Mouse (Mus musculus) C3H10T1/2 (cell line): ENCODE measurements around the gene Gm11564. TPM values are rescaled to one million over a fixed set of nuclear protein-coding genes. Genes with fewer than 3 reads are reported as not detected.

Experiments
- polyA plus RNA-seq, 2 experiments: library from polyadenylated mRNA; unstranded; fragments of >200 nt; fragmentation: generic; extraction: Trizol; gene quantifications; one replicate each; pipeline ENCODE4 v1.2.1; 2012; ENCODE audit warnings: missing spikeins in 2 of 2

The Gm11564 gene
- polyA plus RNA-seq, result not detected

DNA sequence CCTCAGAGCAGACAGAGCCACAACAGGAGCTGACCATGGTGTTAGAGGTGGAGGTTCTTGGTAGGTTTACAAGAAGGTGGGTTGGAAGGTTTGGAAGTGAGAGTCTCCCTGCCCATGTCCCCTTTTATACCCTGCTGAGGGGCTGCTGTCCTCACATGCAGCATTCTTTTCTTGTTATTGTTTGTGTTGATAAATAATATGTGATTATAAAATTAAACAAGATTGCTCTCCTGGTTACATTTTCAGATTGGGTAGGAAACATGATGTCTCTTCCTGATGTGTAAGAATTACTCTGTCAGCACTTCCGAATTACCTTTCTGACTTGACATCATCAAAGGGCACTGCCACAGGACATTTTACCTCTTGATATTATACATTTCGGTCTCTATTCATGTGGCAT is at the start of gene Gm11564:
Gene Gm11564 (minus strand): TSS at position 101 of the 400 bp plus-strand sequence.

DNA sequence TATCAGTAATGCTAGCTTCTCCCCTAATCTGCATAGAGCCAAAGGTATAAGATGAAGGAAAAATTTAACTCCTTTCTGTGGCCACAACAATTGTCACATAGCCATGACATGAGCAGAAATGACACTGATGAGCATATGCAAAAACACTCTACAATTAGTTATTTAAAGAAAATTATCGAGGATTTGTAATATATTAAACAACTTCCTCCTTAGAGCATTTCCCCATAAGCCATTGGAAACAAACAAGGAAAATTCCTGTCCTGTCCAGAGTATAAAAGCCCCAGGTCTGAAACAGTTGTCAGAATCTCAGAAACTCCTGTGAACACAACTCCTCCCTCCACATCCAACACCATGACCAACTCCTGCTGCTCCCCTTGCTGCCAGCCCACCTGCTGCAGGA is 48.7 kb upstream of the Gm11564 start, which contains the start of gene Gm11559:
Gene Gm11559 (plus strand): TSS at position 301 of the 400 bp plus-strand sequence.

DNA sequence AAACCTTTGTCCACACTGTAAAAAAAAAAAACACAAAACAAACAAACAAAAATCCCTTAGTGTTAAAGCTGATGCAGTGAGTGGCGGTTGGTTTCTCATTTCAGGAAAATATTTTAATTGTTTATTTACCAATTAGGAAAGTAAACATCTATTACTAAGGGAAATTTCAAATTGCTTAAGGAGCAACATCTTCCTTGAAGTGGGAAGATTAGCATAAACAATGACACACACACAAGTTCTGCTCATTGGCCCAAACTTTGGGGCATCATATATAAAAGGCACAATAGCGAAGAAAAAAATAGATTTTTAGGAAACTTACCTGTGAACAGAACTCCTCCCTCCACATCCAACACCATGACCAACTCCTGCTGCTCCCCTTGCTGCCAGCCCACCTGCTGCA is 42.2 kb upstream of the Gm11564 start, which contains the start of gene Gm11568:
Gene Gm11568 (plus strand): TSS at position 301 of the 400 bp plus-strand sequence.

GRCm38 (mm10) chr11:99851508-99851907 is 36.0 kb upstream of the Gm11564 start, which contains the start of gene Krtap4-16:
Krtap4-16 (minus strand) TSS chr11:99851608.

DNA sequence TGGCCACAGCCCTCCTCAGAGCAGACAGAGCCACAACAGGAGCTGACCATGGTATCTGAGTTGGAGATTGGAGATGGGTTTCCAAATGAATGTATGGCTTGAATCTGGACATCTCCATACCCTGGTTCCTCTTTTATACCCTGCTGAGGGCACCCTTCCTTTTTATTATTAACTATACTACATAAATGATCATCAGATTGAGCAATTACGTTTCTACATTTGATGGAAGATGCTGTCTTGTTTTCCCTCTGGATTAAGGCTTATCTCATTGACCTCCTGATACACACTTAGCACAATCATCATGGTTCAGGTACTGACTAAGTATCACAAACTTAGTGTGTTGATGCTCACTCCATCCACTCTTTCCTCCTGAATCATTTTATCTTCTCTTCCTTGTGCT is 22.5 kb upstream of the Gm11564 start, which contains the start of gene 2300003K06Rik:
Gene 2300003K06Rik (minus strand): TSS at position 101 of the 400 bp plus-strand sequence.

DNA sequence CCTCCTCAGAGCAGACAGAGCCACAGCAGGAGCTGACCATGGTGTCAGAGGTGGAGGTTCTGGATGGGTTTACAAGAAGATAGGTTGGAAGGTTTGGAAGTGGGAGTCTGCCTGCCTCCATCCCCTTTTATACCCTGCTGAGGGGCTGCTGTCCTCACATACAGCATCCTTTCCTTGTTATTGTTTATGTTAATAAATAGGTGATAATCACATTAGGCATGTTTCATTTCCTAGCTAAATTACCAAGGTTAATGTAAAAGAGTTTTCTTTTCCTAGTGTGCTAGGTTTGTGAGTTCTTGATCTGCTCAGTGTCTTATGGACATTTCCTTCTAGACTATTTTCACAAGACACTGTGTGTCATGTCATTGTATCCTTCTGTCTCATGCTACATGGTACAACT is 5.7 kb downstream of the Gm11564 start, which contains the start of gene Krtap4-13:
Gene Krtap4-13 (minus strand): TSS at position 101 of the 400 bp plus-strand sequence.

DNA sequence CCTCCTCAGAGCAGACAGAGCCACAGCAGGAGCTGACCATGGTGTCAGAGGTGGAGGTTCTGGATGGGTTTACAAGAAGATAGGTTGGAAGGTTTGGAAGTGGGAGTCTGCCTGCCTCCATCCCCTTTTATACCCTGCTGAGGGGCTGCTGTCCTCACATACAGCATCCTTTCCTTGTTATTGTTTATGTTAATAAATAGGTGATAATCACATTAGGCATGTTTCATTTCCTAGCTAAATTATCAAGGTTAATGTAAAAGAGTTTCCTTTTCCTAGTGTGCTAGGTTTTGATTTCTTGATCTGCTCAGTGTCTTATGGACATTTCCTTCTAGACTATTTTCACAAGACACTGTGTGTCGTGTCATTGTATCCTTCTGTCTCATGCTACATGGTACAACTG is 11.1 kb downstream of the Gm11564 start, which contains the start of gene Gm11554:
Gene Gm11554 (minus strand): TSS at position 101 of the 400 bp plus-strand sequence.

GRCm38 (mm10) chr11:99798832-99799231 is 16.6 kb downstream of the Gm11564 start, which contains the start of gene Gm11569:
Gm11569 (minus strand) TSS chr11:99798932.

DNA sequence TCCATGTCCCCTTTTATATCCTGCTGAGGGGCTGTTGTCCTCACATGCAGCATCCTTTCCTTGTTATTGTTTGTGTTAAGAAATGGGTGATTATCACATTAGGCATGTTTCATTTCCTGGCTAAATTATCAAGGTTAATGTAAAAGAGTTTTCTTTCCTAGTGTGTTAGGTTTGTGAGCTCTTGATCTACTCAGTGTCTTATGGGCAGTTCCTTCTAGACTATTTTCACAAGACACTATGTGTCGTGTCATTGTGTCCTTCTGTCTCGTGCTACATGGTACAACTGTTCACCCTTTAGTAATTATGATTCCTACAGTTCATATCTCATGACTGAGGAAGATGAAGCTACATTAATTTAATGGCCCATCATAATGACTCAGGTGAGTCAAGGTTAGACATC is 22.1 kb downstream of the Gm11564 start, which contains the start of gene Gm11596:
Gene Gm11596 (minus strand): TSS at position 101 of the 400 bp plus-strand sequence.

GRCm38 (mm10) chr11:99784900-99785299 is 30.6 kb downstream of the Gm11564 start, which contains the start of gene Krtap4-9:
Krtap4-9 (plus strand) TSS chr11:99785200.

DNA sequence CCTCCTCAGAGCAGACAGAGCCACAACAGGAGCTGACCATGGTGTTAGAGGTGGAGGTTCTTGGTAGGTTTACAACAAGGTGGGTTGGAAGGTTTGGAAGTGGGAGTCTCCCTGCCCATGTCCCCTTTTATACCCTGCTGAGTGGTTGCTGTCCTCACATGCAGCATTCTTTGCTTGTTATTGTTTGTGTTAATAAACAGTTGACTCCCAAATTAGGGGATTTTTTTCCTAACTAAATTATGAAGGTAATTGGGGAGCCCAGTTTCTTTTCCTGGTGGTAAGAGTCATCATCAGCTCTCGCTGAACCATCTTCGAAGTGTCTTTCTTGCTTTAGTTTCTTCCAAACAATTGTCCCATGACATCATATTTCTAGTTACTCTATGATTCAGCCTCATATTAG is 34.9 kb downstream of the Gm11564 start, which contains the start of gene Krtap4-8:
Gene Krtap4-8 (minus strand): TSS at position 101 of the 400 bp plus-strand sequence.

DNA sequence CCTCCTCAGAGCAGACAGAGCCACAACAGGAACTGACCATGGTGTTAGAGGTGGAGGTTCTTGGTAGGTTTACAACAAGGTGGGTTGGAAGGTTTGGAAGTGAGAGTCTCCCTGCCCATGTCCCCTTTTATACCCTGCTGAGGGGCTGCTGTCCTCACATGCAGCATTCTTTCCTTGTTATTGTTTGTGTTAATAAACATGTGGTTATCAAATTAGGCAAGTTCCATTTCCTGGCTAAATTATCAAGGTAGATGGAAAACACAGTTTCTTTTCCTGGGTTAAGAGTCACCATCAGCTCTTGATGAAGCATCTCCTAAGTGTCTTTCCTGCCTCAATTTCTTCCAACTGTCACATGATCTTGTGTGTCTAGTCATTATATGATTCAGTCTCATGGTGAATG is 42.7 kb downstream of the Gm11564 start, which contains the start of gene Gm11595:
Gene Gm11595 (minus strand): TSS at position 101 of the 400 bp plus-strand sequence.

Other genes starting within 250 kb of the Gm11564 start
- not detected for gene Krtap3-1, start 249.0 kb downstream of the Gm11564 start, polyA plus RNA-seq
- gene Krtap1-5, start 234.7 kb downstream of the Gm11564 start, polyA plus RNA-seq, result under 1 TPM in 1 of 2 experiments, not detected in 1; 0.06 TPM
- not detected for gene Krtap1-4, start 232.0 kb downstream of the Gm11564 start, polyA plus RNA-seq
- gene Krtap1-3, start 224.3 kb downstream of the Gm11564 start, polyA plus RNA-seq, result not detected
- not detected for gene Krtap9-3, start 217.6 kb downstream of the Gm11564 start, polyA plus RNA-seq
- not detected for gene Gm11938, start 212.4 kb downstream of the Gm11564 start, polyA plus RNA-seq
- not detected for gene Gm11937, start 205.5 kb downstream of the Gm11564 start, polyA plus RNA-seq
- gene Krtap2-4, start 200.8 kb downstream of the Gm11564 start, polyA plus RNA-seq, result not detected
- gene Gm11562, start 195.2 kb downstream of the Gm11564 start, polyA plus RNA-seq, result not detected
- gene Krtap4-1, start 187.4 kb downstream of the Gm11564 start, polyA plus RNA-seq, result not detected
- gene Krtap4-2, start 180.6 kb downstream of the Gm11564 start, polyA plus RNA-seq, result not detected
- not detected for gene Krtap4-7, start 171.6 kb downstream of the Gm11564 start, polyA plus RNA-seq
- gene Gm11555, start 165.4 kb downstream of the Gm11564 start, polyA plus RNA-seq, result not detected
- not detected for gene Gm11563, start 156.7 kb downstream of the Gm11564 start, polyA plus RNA-seq
- not detected for gene Krtap4-6, start 149.7 kb downstream of the Gm11564 start, polyA plus RNA-seq
- gene Gm14190, start 124.9 kb downstream of the Gm11564 start, polyA plus RNA-seq, result not detected
- not detected for gene Gm14180, start 81.4 kb downstream of the Gm11564 start, polyA plus RNA-seq
- gene Gm11595, start 42.8 kb downstream of the Gm11564 start, polyA plus RNA-seq, result not detected
- gene Krtap4-8, start 35.0 kb downstream of the Gm11564 start, polyA plus RNA-seq, result not detected
- not detected for gene Krtap4-9, start 30.5 kb downstream of the Gm11564 start, polyA plus RNA-seq
- not detected for gene Gm11596, start 22.2 kb downstream of the Gm11564 start, polyA plus RNA-seq
- not detected for gene Gm11569, start 16.7 kb downstream of the Gm11564 start, polyA plus RNA-seq
- not detected for gene Gm11554, start 11.2 kb downstream of the Gm11564 start, polyA plus RNA-seq
- gene Krtap4-13, start 5.8 kb downstream of the Gm11564 start, polyA plus RNA-seq, result not detected
- not detected for gene 2300003K06Rik, start 22.4 kb upstream of the Gm11564 start, polyA plus RNA-seq
- gene Krtap4-16, start 35.9 kb upstream of the Gm11564 start, polyA plus RNA-seq, result not detected
- not detected for gene Gm11568, start 42.3 kb upstream of the Gm11564 start, polyA plus RNA-seq
- gene Gm11559, start 48.8 kb upstream of the Gm11564 start, polyA plus RNA-seq, result not detected
- not detected for gene Krtap9-1, start 57.7 kb upstream of the Gm11564 start, polyA plus RNA-seq
- not detected for gene Gm11567, start 63.5 kb upstream of the Gm11564 start, polyA plus RNA-seq
- gene Krtap31-1, start 92.3 kb upstream of the Gm11564 start, polyA plus RNA-seq, result not detected
- gene Gm11565, start 99.1 kb upstream of the Gm11564 start, polyA plus RNA-seq, result not detected
- gene Krtap31-2, start 120.6 kb upstream of the Gm11564 start, polyA plus RNA-seq, result not detected
- gene Krtap9-5, start 132.8 kb upstream of the Gm11564 start, polyA plus RNA-seq, result not detected
- not detected for gene Krtap29-1, start 163.4 kb upstream of the Gm11564 start, polyA plus RNA-seq
- not detected for gene Krtap16-1, start 170.9 kb upstream of the Gm11564 start, polyA plus RNA-seq
- gene Krtap17-1, start 178.3 kb upstream of the Gm11564 start, polyA plus RNA-seq, result not detected
- gene Krt33a, start 200.5 kb upstream of the Gm11564 start, polyA plus RNA-seq, result not detected
- under 1 TPM in 1 of 2 experiments, not detected in 1; 0.05 TPM for gene Krt33b, start 214.2 kb upstream of the Gm11564 start, polyA plus RNA-seq
- not detected for gene Krt34, start 225.9 kb upstream of the Gm11564 start, polyA plus RNA-seq
- gene Krt31, start 234.9 kb upstream of the Gm11564 start, polyA plus RNA-seq, result not detected